Mouse (Mus musculus) CH12.LX (cell line): ENCODE results near the gene 1110017D15Rik. TPM values are rescaled to one million over a fixed set of nuclear protein-coding genes. Genes with fewer than 3 reads are reported as not detected.

ENCODE experiments used
- DNase-seq: peaks from one replicate; pipeline ENCODE4 v3.0.0-alpha.2; 2013; ENCODE audit errors: extremely low read depth
- H3K27ac ChIP-seq: 2 replicates; pipeline ENCODE4 v1.5.1; 2012; ENCODE audit warnings: low read depth, mild to moderate bottlenecking, control low read depth, moderate library complexity; ENCODE audit not compliant: insufficient read depth
- H3K27me3 ChIP-seq: replicated peaks from 2 replicates; pipeline ENCODE3; 2012; ENCODE audit warnings: inconsistent platforms
- H3K36me3 ChIP-seq, 2 experiments: replicated peaks in 1 of 2; 2 replicates each; pipeline versions ENCODE3 to v1.6.1; 2012; ENCODE audit warnings: inconsistent platforms in 1 of 2, low read length in 1 of 2, mild to moderate bottlenecking in 1 of 2, mixed read lengths in 1 of 2, moderate library complexity in 1 of 2; ENCODE audit not compliant: control insufficient read depth in 1 of 2, insufficient read depth in 1 of 2
- H3K4me1 ChIP-seq, 2 experiments: 2 replicates each; pipeline ENCODE4 v1.6.1; 2012; ENCODE audit warnings: inconsistent platforms in 1 of 2, moderate library complexity in 1 of 2; ENCODE audit not compliant: insufficient read depth in 2 of 2, control insufficient read depth in 1 of 2
- H3K4me2 ChIP-seq: 2 replicates; pipeline ENCODE4 v1.6.1; 2012; ENCODE audit warnings: low read depth, mild to moderate bottlenecking, control low read depth; ENCODE audit not compliant: poor library complexity, insufficient read depth, severe bottlenecking
- H3K4me3 ChIP-seq, 3 experiments: fragments of 150-350 bp in 1 of 3; sonication (generic) in 1 of 3; replicated peaks in 1 of 3; 2 replicates each; pipeline versions ENCODE3 to v1.5.1; 2011 to 2012; ENCODE audit warnings: low read depth in 2 of 3, low read length in 2 of 3, mild to moderate bottlenecking in 2 of 3, moderate library complexity in 2 of 3, control low read depth in 1 of 3, improper control_type of control experiment in 1 of 3, inconsistent platforms in 1 of 3, mixed read lengths in 1 of 3; ENCODE audit not compliant: poor library complexity in 1 of 3
- H3K79me2 ChIP-seq: replicated peaks from 2 replicates; pipeline ENCODE4 v1.6.1; 2012; ENCODE audit warnings: mild to moderate bottlenecking, moderate library complexity; ENCODE audit not compliant: control insufficient read depth, poor library complexity, insufficient read depth, severe bottlenecking; ENCODE audit errors: extremely low read depth
- H3K9ac ChIP-seq: 2 replicates; pipeline ENCODE4 v1.6.1; 2012; ENCODE audit warnings: low read depth, mild to moderate bottlenecking, control low read depth, moderate library complexity; ENCODE audit not compliant: insufficient read depth
- H3K9me3 ChIP-seq: replicated peaks from 2 replicates; pipeline ENCODE3; 2012; ENCODE audit warnings: low read length, inconsistent platforms, mixed read lengths
- BHLHE40 ChIP-seq: IDR thresholded peaks from 2 replicates; pipeline ENCODE4 v1.6.1; 2011; ENCODE audit warnings: mild to moderate bottlenecking, low read depth, low read length, improper control_type of control experiment
- CTCF ChIP-seq, 2 experiments: IDR thresholded peaks in 1 of 2; conservative IDR thresholded peaks in 1 of 2; 2 replicates each; pipeline ENCODE4 v1.5.1; 2011 to 2012; ENCODE audit warnings: low read depth in 2 of 2, low read length in 2 of 2, improper control_type of control experiment in 1 of 2, inconsistent platforms in 1 of 2, mild to moderate bottlenecking in 1 of 2, moderate library complexity in 1 of 2
- E2F4 ChIP-seq: IDR thresholded peaks from 2 replicates; pipeline ENCODE4 v1.6.1; 2011; ENCODE audit warnings: low read depth, low read length, improper control_type of control experiment; ENCODE audit not compliant: insufficient replicate concordance
- ELF1 ChIP-seq: IDR thresholded peaks from 2 replicates; pipeline ENCODE4 v1.6.1; 2014; ENCODE audit warnings: low read depth, mild to moderate bottlenecking, inconsistent platforms, low read length, improper control_type of control experiment
- EP300 ChIP-seq: IDR thresholded peaks from 2 replicates; pipeline ENCODE4 v1.6.1; 2011; ENCODE audit warnings: low read length, improper control_type of control experiment
- GABPA ChIP-seq: IDR thresholded peaks from 2 replicates; pipeline ENCODE4 v1.6.1; 2012; ENCODE audit warnings: low read depth, low read length, improper control_type of control experiment, inconsistent platforms; ENCODE audit not compliant: insufficient replicate concordance
- HCFC1 ChIP-seq: IDR thresholded peaks from 2 replicates; pipeline ENCODE4 v1.6.1; 2012; ENCODE audit warnings: low read depth, mild to moderate bottlenecking, inconsistent platforms, low read length, improper control_type of control experiment
- JUND ChIP-seq: conservative IDR thresholded peaks from 2 replicates; pipeline ENCODE4 v1.6.1; 2011; ENCODE audit warnings: low read depth, low read length, improper control_type of control experiment
- KAT2A ChIP-seq: IDR thresholded peaks from 2 replicates; pipeline ENCODE4 v1.6.1; 2012; ENCODE audit warnings: low read length, improper control_type of control experiment, inconsistent platforms; ENCODE audit not compliant: insufficient replicate concordance
- MAFK ChIP-seq: IDR thresholded peaks from 2 replicates; pipeline ENCODE4 v1.6.1; 2011; ENCODE audit warnings: low read length, improper control_type of control experiment; ENCODE audit not compliant: insufficient replicate concordance
- MAX ChIP-seq: IDR thresholded peaks from 2 replicates; pipeline ENCODE4 v1.6.1; 2011; ENCODE audit warnings: low read length, improper control_type of control experiment
- MAZ ChIP-seq: IDR thresholded peaks from 2 replicates; pipeline ENCODE4 v1.6.1; 2012; ENCODE audit warnings: low read depth, mild to moderate bottlenecking, inconsistent platforms, low read length, improper control_type of control experiment, moderate library complexity
- MEF2A ChIP-seq: IDR thresholded peaks from 2 replicates; pipeline ENCODE4 v1.6.1; 2014; ENCODE audit warnings: low read depth, mild to moderate bottlenecking, inconsistent platforms, low read length, improper control_type of control experiment, borderline replicate concordance
- MYC ChIP-seq: IDR thresholded peaks from 2 replicates; pipeline ENCODE4 v1.6.1; 2011; ENCODE audit warnings: low read depth, mild to moderate bottlenecking, improper control_type of control experiment, low read length
- NRF1 ChIP-seq: IDR thresholded peaks from 2 replicates; pipeline ENCODE4 v1.6.1; 2014; ENCODE audit warnings: low read depth, mild to moderate bottlenecking, inconsistent platforms, low read length, improper control_type of control experiment, moderate library complexity
- SMC3 ChIP-seq: IDR thresholded peaks from 2 replicates; pipeline ENCODE4 v1.6.1; 2011; ENCODE audit warnings: low read depth, low read length, improper control_type of control experiment
- UBTF ChIP-seq: IDR thresholded peaks from 2 replicates; pipeline ENCODE4 v1.6.1; 2012; ENCODE audit warnings: low read depth, mild to moderate bottlenecking, inconsistent platforms, low read length, improper control_type of control experiment, moderate library complexity
- USF1 ChIP-seq: IDR thresholded peaks from 2 replicates; pipeline ENCODE4 v1.6.1; 2014; ENCODE audit warnings: low read depth, mild to moderate bottlenecking, inconsistent platforms, low read length, improper control_type of control experiment
- USF2 ChIP-seq: conservative IDR thresholded peaks from 2 replicates; pipeline ENCODE4 v1.6.1; 2011; ENCODE audit warnings: low read depth, low read length, improper control_type of control experiment
- ZKSCAN1 ChIP-seq: IDR thresholded peaks from 2 replicates; pipeline ENCODE4 v1.6.1; 2012; ENCODE audit warnings: low read depth, inconsistent platforms, low read length, improper control_type of control experiment, borderline replicate concordance
- dilution Hi-C: fragments of 300-500 bp; cut with MboI; formaldehyde crosslinking; loops from 2 replicates; pipeline ENCODE4 v1.14.3; 2020; ENCODE audit warnings: low sequenced_read_pairs; ENCODE audit not compliant: extremely low pct_unique_long_range_greater_than_20kb, extremely low pct_ligation_motif_present
- in situ Hi-C: fragments of 300-500 bp; cut with MboI; formaldehyde crosslinking; loops from 3 replicates; pipeline ENCODE4 v1.14.3; 2019; ENCODE audit warnings: low sequenced_read_pairs, low pct_ligation_motif_present, low pct_unique_long_range_greater_than_20kb, mixed read lengths
- polyA plus RNA-seq: library from polyadenylated mRNA; unstranded; fragments of >175 nt; gene quantifications from 2 replicates; pipeline ENCODE4 v1.2.1, GENCODE M21; 2012; ENCODE audit warnings: low read depth; ENCODE audit not compliant: insufficient read length
- total RNA-seq, 2 experiments: library from RNA; depleted of rRNA; stranded (reverse); fragments of 300-350 nt in 1 of 2; fragments of >200 nt in 1 of 2; gene quantifications; 2 replicates each; pipeline ENCODE4 v1.2.3; 2012 to 2014

Gene 1110017D15Rik
- total and polyA plus RNA-seq, 3 experiments, result not detected

- peaks cover 37% of the 10 kb centered on the region for H3K27me3 ChIP-seq
- no peak for DNase-seq
- H3K79me2 ChIP-seq, result no peaks in the 10 kb centered on the region
- H3K4me2 ChIP-seq, result no peak overlapping the region
- no peak for TF ChIP-seq BHLHE40
- TF ChIP-seq SMC3, result no peak
- TF ChIP-seq, all 38 proteins: peak for 0
- H3K36me3 ChIP-seq, result no peaks in the 10 kb centered on the region
- H3K4me1 ChIP-seq, result no peaks in the 10 kb centered on the region
- in situ Hi-C loops, result no loop called here
- H3K9ac ChIP-seq, result no peak overlapping the region
- peaks cover 14% of the 10 kb centered on the region for H3K9me3 ChIP-seq
- H3K4me3 ChIP-seq, result no peak overlapping the region
- no peak overlapping the region for H3K27ac ChIP-seq
- dilution Hi-C loops, result no loop called here
These were observed 19.6 kb downstream of the 1110017D15Rik start for GRCm38 (mm10) chr4:41497579-41497978.

GRCm38 (mm10) chr4:41497046-41497445, 20.1 kb downstream of the 1110017D15Rik start:
- Histone ChIP-seq H3K4me2 (no peak overlapping the region), H3K4me3 (no peak overlapping the region), H3K36me3 (no peaks in the 10 kb centered on the region), H3K27me3 (peaks cover 34% of the 10 kb centered on the region), H3K79me2 (no peaks in the 10 kb centered on the region), H3K27ac (no peak overlapping the region), H3K9me3 (peaks cover 14% of the 10 kb centered on the region), H3K4me1 (no peaks in the 10 kb centered on the region), H3K9ac (no peak overlapping the region)
- dilution Hi-C loops (no loop called here), in situ Hi-C loops (no loop called here)
- no peak for TF ChIP-seq MAX
- no peak for TF ChIP-seq MAZ
- no peak for TF ChIP-seq HCFC1
- no peak for TF ChIP-seq USF2
- no peak for TF ChIP-seq ELF1
- no peak for TF ChIP-seq E2F4
- no peak for TF ChIP-seq MAFK
- no peak for TF ChIP-seq ZKSCAN1
- DNase-seq, result no peak

GRCm38 (mm10) chr4:41495850-41496249, 21.3 kb downstream of the 1110017D15Rik start:
- in situ Hi-C loops, result no loop called here
- Histone ChIP-seq H3K27me3 (peaks cover 24% of the 10 kb centered on the region), H3K9me3 (peaks cover 14% of the 10 kb centered on the region), H3K9ac (no peak overlapping the region), H3K79me2 (no peaks in the 10 kb centered on the region), H3K4me1 (no peaks in the 10 kb centered on the region), H3K4me2 (no peak overlapping the region), H3K4me3 (no peak overlapping the region), H3K36me3 (no peaks in the 10 kb centered on the region), H3K27ac (no peak overlapping the region)
- DNase-seq, result no peak
- TF ChIP-seq NRF1 (no peak), MYC (no peak), CTCF (conservative IDR thresholded peaks at IDR 0.05 in 1 of 2, IDR thresholded peaks at IDR 0.05 in 1 of 2; ENCODE audit: low read depth in 2 of 2, low read length in 2 of 2) (no peak), MAX (no peak), BHLHE40 (no peak), SMC3 (no peak), KAT2A (no peak), E2F4 (no peak), GABPA (no peak), UBTF (no peak), EP300 (no peak), JUND (no peak), USF1 (no peak), ELF1 (no peak), MEF2A (no peak)
- dilution Hi-C loops, result no loop called here
